Mouse (Mus musculus) forebrain, embryonic 16.5 days (tissue): ENCODE measurements at regions not wholly inside any gene's neighbourhood (a gene's known extent, or its start where the extent isn't known, plus 50 kb on each side); places are given as distances from the start of the nearest gene placed in this dataset.

Experiments
- ATAC-seq: fragments of 200-750 bp; cut with Nextera tagmentation; 2 replicates; pipeline ENCODE4 v1.8.0; 2017; ENCODE audit warnings: mild to moderate bottlenecking, moderate library complexity
- H3K27ac ChIP-seq: fragments of 300-500 bp; sonication (generic); 2 replicates; pipeline ENCODE4 v1.5.1; 2014; ENCODE audit warnings: low read length, control low read depth
- H3K27me3 ChIP-seq: fragments of 300-500 bp; sonication (generic); replicated peaks from 2 replicates; pipeline ENCODE4 v1.6.1; 2014; ENCODE audit warnings: low read length; ENCODE audit not compliant: control insufficient read depth, insufficient read depth
- H3K36me3 ChIP-seq: fragments of 300-500 bp; sonication (generic); 2 replicates; pipeline ENCODE4 v1.6.1; 2014; ENCODE audit not compliant: control insufficient read depth, insufficient read depth
- H3K4me1 ChIP-seq: fragments of 300-500 bp; sonication (generic); replicated peaks from 2 replicates; pipeline ENCODE4 v1.6.1; 2014; ENCODE audit warnings: low read length; ENCODE audit not compliant: control insufficient read depth, insufficient read depth
- H3K4me2 ChIP-seq: fragments of 300-500 bp; sonication (generic); 2 replicates; pipeline ENCODE4 v1.6.1; 2014; ENCODE audit warnings: mild to moderate bottlenecking, low read length, control low read depth
- H3K4me3 ChIP-seq: fragments of 300-500 bp; sonication (generic); replicated peaks from 2 replicates; pipeline ENCODE4 v1.5.1; 2014; ENCODE audit warnings: mild to moderate bottlenecking, low read length, control low read depth
- H3K9ac ChIP-seq: fragments of 300-500 bp; sonication (generic); replicated peaks from 2 replicates; pipeline ENCODE4 v1.6.1; 2014; ENCODE audit warnings: low read depth, low read length, control low read depth
- H3K9me3 ChIP-seq: fragments of 300-500 bp; sonication (generic); 2 replicates; pipeline ENCODE4 v1.6.1; 2016; ENCODE audit warnings: low read length; ENCODE audit not compliant: control insufficient read depth
- WGBS: fragments of 180-500 bp; shearing (Covaris S2); extraction: QIAGEN DNeasy Blood & Tissue Kit; methylation state at CpG from one replicate; pipeline ENCODE4 v1.1.7; 2014; 5-methylcytosine and 5-hydroxymethylcytosine counted together

- whole genome bisulfite sequencing: 76% methylated on average over 11 of the region's 11 CpGs
- no peak for ATAC-seq
- Histone ChIP-seq H3K36me3 (no peaks in the 10 kb centered on the region), H3K27ac (no peak overlapping the region), H3K4me3 (no peak overlapping the region), H3K4me2 (no peak overlapping the region), H3K9ac (no peak overlapping the region), H3K4me1 (peaks cover 12% of the 10 kb centered on the region), H3K27me3 (peaks cover 5% of the 10 kb centered on the region; the same call in 1 of the 2 replicates), H3K9me3 (no peaks in the 10 kb centered on the region)
These were observed 127.0 kb upstream of the Lrig3 start for GRCm38 (mm10) chr10:125838982-125839381.

- Histone ChIP-seq H3K27ac (no peak overlapping the region), H3K4me1 (peaks cover 12% of the 10 kb centered on the region), H3K9ac (peak overlapping the region; percentile 9; the same call in 1 of the 2 replicates), H3K9me3 (no peaks in the 10 kb centered on the region), H3K36me3 (no peaks in the 10 kb centered on the region), H3K4me2 (peak overlapping the region; percentile 26), H3K27me3 (peaks cover 5% of the 10 kb centered on the region; the same call in 1 of the 2 replicates), H3K4me3 (no peak overlapping the region)
- WGBS: 4% methylated on average over 5 of the region's 5 CpGs
- ATAC-seq: peak; percentile 54
These were observed 126.3 kb upstream of the Lrig3 start for GRCm38 (mm10) chr10:125839621-125840141.

DNA sequence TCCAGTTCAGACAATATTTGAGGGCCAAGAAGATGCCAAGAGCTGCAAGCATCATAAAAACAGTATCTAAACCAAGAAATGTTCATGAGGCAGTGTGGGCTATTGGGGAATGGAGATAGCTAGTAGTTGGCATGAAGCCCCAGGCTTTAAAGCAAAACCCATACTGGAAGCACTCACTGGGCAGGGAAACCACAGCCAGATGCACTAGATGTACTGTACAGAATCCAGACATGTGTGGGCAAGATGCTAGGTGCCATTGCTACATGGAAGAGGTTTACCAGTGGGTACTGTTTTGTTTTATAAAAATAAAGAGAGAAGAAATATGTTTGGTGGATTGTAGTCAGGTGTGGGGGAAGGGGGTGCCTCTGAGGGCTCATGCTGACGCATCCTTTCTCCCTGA, 125.6 kb upstream of the Lrig3 start:
- no peak overlapping the region for H3K4me3 ChIP-seq
- H3K27me3 ChIP-seq: peaks cover 6% of the 10 kb centered on the region; the same call in 1 of the 2 replicates
- H3K4me1 ChIP-seq: peaks cover 15% of the 10 kb centered on the region
- no peak overlapping the region for H3K27ac ChIP-seq
- no peak overlapping the region for H3K9ac ChIP-seq
- no peak for ATAC-seq
- H3K9me3 ChIP-seq: no peaks in the 10 kb centered on the region
- no peak overlapping the region for H3K4me2 ChIP-seq
- no peaks in the 10 kb centered on the region for H3K36me3 ChIP-seq
- 88% methylated on average over 1 of the region's 1 CpGs for WGBS

- Histone ChIP-seq H3K4me1 (peaks cover 12% of the 10 kb centered on the region), H3K9ac (no peak overlapping the region), H3K4me2 (no peak overlapping the region), H3K36me3 (no peaks in the 10 kb centered on the region), H3K4me3 (no peak overlapping the region), H3K27me3 (peaks cover 7% of the 10 kb centered on the region; the same call in 1 of the 2 replicates), H3K9me3 (no peaks in the 10 kb centered on the region), H3K27ac (no peak overlapping the region)
- 76% methylated on average over 9 of the region's 9 CpGs for WGBS
- no peak for ATAC-seq
These were observed 121.6 kb upstream of the Lrig3 start for GRCm38 (mm10) chr10:125844336-125844865.

GRCm38 (mm10) chr10:125845014-125845514, 120.9 kb upstream of the Lrig3 start:
- 0 out of 2 replicates have a peak overlapping the region, but pooled peaks have one; percentile 32 for H3K9ac ChIP-seq
- no peak for ATAC-seq
- H3K27me3 ChIP-seq: peaks cover 7% of the 10 kb centered on the region; the same call in 1 of the 2 replicates
- H3K4me2 ChIP-seq: peak overlapping the region; percentile 48
- H3K4me1 ChIP-seq: peaks cover 6% of the 10 kb centered on the region; the same call in 1 of the 2 replicates
- 17% methylated on average over 19 of the region's 19 CpGs for WGBS
- no peaks in the 10 kb centered on the region for H3K9me3 ChIP-seq
- H3K4me3 ChIP-seq: peak overlapping the region; percentile 24
- H3K36me3 ChIP-seq: no peaks in the 10 kb centered on the region
- H3K27ac ChIP-seq: no peak overlapping the region

DNA sequence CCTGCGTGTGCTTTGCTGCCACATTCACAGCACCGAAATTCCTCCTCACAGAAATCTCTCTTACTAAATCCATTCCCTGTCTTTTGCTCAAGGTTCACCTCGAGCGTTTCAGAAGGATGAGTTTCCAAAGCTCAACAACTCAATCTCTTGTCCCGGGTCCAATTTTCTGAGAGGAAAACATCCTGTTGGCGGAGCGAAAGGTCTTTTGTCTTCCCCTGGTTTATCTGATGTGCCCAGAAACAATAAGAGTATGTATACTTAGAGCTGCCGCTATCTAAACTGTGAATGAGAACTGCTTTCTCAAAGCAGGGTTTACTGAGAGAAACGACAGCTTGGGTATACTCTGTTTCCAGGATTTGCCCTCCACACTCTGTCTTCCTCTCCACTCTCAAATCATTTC, 115.6 kb upstream of the Lrig3 start:
- H3K27ac ChIP-seq: no peak overlapping the region
- no peak overlapping the region for H3K4me3 ChIP-seq
- H3K9me3 ChIP-seq: no peaks in the 10 kb centered on the region
- 55% methylated on average over 9 of the region's 9 CpGs for WGBS
- no peaks in the 10 kb centered on the region for H3K4me1 ChIP-seq
- no peak overlapping the region for H3K4me2 ChIP-seq
- H3K36me3 ChIP-seq: no peaks in the 10 kb centered on the region
- no peak for ATAC-seq
- no peak overlapping the region for H3K9ac ChIP-seq
- H3K27me3 ChIP-seq: 0 out of 2 replicates have a peak, but pooled peaks cover 2% of the 10 kb centered on the region

- H3K9ac ChIP-seq: no peak overlapping the region
- WGBS: 92% methylated on average over 9 of the region's 9 CpGs
- H3K27me3 ChIP-seq: no peaks in the 10 kb centered on the region
- no peak overlapping the region for H3K4me3 ChIP-seq
- H3K4me1 ChIP-seq: no peaks in the 10 kb centered on the region
- H3K4me2 ChIP-seq: no peak overlapping the region
- ATAC-seq: no peak
- no peaks in the 10 kb centered on the region for H3K9me3 ChIP-seq
- H3K36me3 ChIP-seq: no peaks in the 10 kb centered on the region
- no peak overlapping the region for H3K27ac ChIP-seq
These were observed 104.2 kb upstream of the Lrig3 start for GRCm38 (mm10) chr10:125861734-125862133.

- WGBS: 78% methylated on average over 6 of the region's 6 CpGs
- no peak overlapping the region for H3K27ac ChIP-seq
These were observed 99.6 kb upstream of the Lrig3 start for GRCm38 (mm10) chr10:125866346-125866745.

GRCm38 (mm10) chr10:125884563-125884962, 81.4 kb upstream of the Lrig3 start:
- WGBS: 66% methylated on average over 3 of the region's 3 CpGs
- no peaks in the 10 kb centered on the region for H3K27me3 ChIP-seq
- H3K9me3 ChIP-seq: no peaks in the 10 kb centered on the region
- H3K36me3 ChIP-seq: no peaks in the 10 kb centered on the region
- H3K4me3 ChIP-seq: no peak overlapping the region
- no peak overlapping the region for H3K9ac ChIP-seq
- H3K4me1 ChIP-seq: no peaks in the 10 kb centered on the region; the same call in 1 of the 2 replicates
- no peak overlapping the region for H3K4me2 ChIP-seq
- peak; percentile 95 for ATAC-seq
- no peak overlapping the region for H3K27ac ChIP-seq

More at GRCm38 (mm10) chr10:125866346-125866745, 99.6 kb upstream of the Lrig3 start:
- no peak for ATAC-seq
- Histone ChIP-seq H3K36me3 (no peaks in the 10 kb centered on the region), H3K27me3 (no peaks in the 10 kb centered on the region), H3K4me3 (no peak overlapping the region), H3K9me3 (no peaks in the 10 kb centered on the region), H3K4me2 (no peak overlapping the region), H3K9ac (no peak overlapping the region), H3K4me1 (no peaks in the 10 kb centered on the region)
